Comparison of ENCODE assay signal across 8 mouse cellular contexts in the genomic region with DNA sequence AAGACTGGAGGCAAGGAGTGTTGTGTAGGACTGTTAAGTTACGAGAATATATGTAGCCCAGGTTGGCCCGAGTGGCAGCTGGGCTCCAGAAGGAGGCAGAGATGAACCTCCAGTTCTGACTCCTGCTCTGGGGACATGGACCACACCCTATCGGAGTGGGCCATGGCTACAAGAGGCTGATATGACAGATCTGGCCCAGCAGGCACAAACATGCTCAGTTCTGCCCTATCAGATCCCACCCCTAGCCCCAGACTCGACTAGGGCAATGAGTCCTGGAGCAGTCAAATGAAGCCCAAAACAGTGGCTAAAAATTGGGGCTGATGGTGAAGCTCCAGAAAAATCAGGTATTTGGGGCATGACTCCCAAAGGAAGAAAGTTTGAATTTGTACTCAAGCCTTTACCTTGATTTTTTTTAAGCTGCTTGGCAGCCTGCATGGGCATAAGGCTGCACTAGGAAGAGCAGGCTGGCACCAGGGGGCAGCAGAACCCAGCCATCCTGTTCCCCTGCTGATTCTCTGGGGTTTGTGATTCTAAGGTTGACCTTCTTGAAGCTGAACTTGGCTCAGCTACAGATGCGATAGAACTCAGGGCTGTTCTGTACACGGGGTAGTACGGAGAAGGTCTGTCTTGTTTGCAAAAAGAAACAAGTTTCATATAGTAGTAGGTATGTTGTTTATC. TPM values are rescaled to one million over a fixed set of nuclear protein-coding genes. Genes with fewer than 3 reads are reported as not detected.
DNase-seq lines count a peak whose midpoint lies in the region; ATAC-seq and TF ChIP-seq lines count a peak whose summit lies in the region.

No protein-coding gene starts in this region.

- no peak overlapping the region for H3K4me3 ChIP-seq in thymus, adult 2 months (ENCODE audit: control insufficient read depth, insufficient read depth, low read length)
- no peak overlapping the region for H3K4me3 ChIP-seq in kidney, postnatal 0 days (replicated peaks; ENCODE audit: low read depth, low read length)
- H3K4me3 ChIP-seq in lung, adult 2 months (replicated peaks; ENCODE audit: extremely low read depth, low read depth, low read length): no peak overlapping the region

- no peak overlapping the region for H3K9ac ChIP-seq in kidney, postnatal 0 days (ENCODE audit: low read depth, low read length)

- WGBS in thymus, adult 2 months: 73% methylated on average over 7 of the region's 7 CpGs
- 69% methylated on average over 7 of the region's 7 CpGs for WGBS in kidney, postnatal 0 days
- 63% methylated on average over 7 of the region's 7 CpGs for WGBS in lung, adult 2 months

- peak; percentile 80 for DNase-seq in CD4-positive, CD25-positive, alpha-beta regulatory T cell, adult 2 months (ENCODE audit: low read depth, low spot score)
- peak; percentile 43 for DNase-seq in thymus, adult 2 months
- no peak for DNase-seq in thymus, adult 18-20 months
- peak; percentile 53 for DNase-seq in embryo, embryonic 10.5 days (ENCODE audit: low spot score)
- DNase-seq in kidney, postnatal 0 days (ENCODE audit: low spot score): peak; percentile 55
- peak; percentile 47 for DNase-seq in lung, adult 2 months
- peak; percentile 40 to 75 for DNase-seq in spleen, postnatal 4 days (ENCODE audit: low spot score in 2 of 2)

- H3K27me3 ChIP-seq in thymus, adult 2 months (ENCODE audit: control insufficient read depth, insufficient read depth, low read length): peaks cover 5% of the 10 kb centered on the region; the same call in 1 of the 2 replicates
- no peaks in the 10 kb centered on the region for H3K27me3 ChIP-seq in kidney, postnatal 0 days (ENCODE audit: insufficient read depth, low read length)

- peaks cover 7% of the 10 kb centered on the region; the same call in 1 of the 2 replicates for H3K4me1 ChIP-seq in thymus, adult 2 months (replicated peaks; ENCODE audit: control insufficient read depth, insufficient read depth, low read length)
- 0 out of 2 replicates have a peak, but pooled peaks cover 3% of the 10 kb centered on the region for H3K4me1 ChIP-seq in kidney, postnatal 0 days (replicated peaks; ENCODE audit: insufficient read depth, low read length)
- no peaks in the 10 kb centered on the region for H3K4me1 ChIP-seq in lung, adult 2 months (ENCODE audit: control insufficient read depth, insufficient read depth, low read length)

- no peak for TF ChIP-seq POLR2A in thymus, adult 2 months (IDR thresholded peaks at IDR 0.05; ENCODE audit: control insufficient read depth, extremely low read depth, insufficient read depth, low read length, poor library complexity)
- TF ChIP-seq POLR2A in lung, adult 2 months (IDR thresholded peaks at IDR 0.05; ENCODE audit: borderline replicate concordance, extremely low read depth, low read depth, low read length): no peak

- no peaks in the 10 kb centered on the region for H3K36me3 ChIP-seq in thymus, adult 2 months (ENCODE audit: control insufficient read depth, insufficient read depth, low read length)
- H3K36me3 ChIP-seq in kidney, postnatal 0 days (ENCODE audit: insufficient read depth, low read length): no peaks in the 10 kb centered on the region

- no peak for ATAC-seq in CD4-positive, CD25-positive, alpha-beta regulatory T cell, adult 4 months
- ATAC-seq in kidney, postnatal 0 days (replicated peaks; ENCODE audit: low FRiP score, low read depth): no peak

- no peak overlapping the region for H3K4me2 ChIP-seq in kidney, postnatal 0 days (ENCODE audit: low read length)

- no peaks in the 10 kb centered on the region for H3K9me3 ChIP-seq in kidney, postnatal 0 days (replicated peaks; ENCODE audit: low read length)

- H3K27ac ChIP-seq in thymus, adult 2 months (ENCODE audit: control insufficient read depth, insufficient read depth, low read length): no peak overlapping the region
- H3K27ac ChIP-seq in kidney, postnatal 0 days: no peak overlapping the region

- peak; percentile 28; the same call in 1 of the 2 replicates for TF ChIP-seq CTCF in thymus, adult 2 months (IDR thresholded peaks at IDR 0.05; ENCODE audit: borderline replicate concordance, control insufficient read depth, extremely low read depth, insufficient read depth, low read length, poor library complexity)
- peak; percentile 69 for TF ChIP-seq CTCF in kidney, postnatal 0 days (IDR thresholded peaks at IDR 0.05; ENCODE audit: low read depth)
- TF ChIP-seq CTCF in lung, adult 2 months (IDR thresholded peaks at IDR 0.05; ENCODE audit: insufficient read depth, low read length): peak; percentile 83

RNA-seq across cellular contexts. Expression of a gene that starts 3.7 kb away (rescaled TPM):
- not detected for polyA plus RNA-seq in CD4-positive, CD25-positive, alpha-beta regulatory T cell, adult 4 months (2017; shearing (Covaris generic))
- polyA plus RNA-seq in thymus, adult 2 months (2012; rRNA removed): 0.27 and 0.40 TPM in 2 replicates
- 0.64 and 0.75 TPM in 2 replicates for polyA plus RNA-seq in kidney, postnatal 0 days (2015; fragmentation: Nextera tagmentation; extraction: Ambion mirVana)
- 0.17 and 0.50 TPM in 2 replicates for polyA plus RNA-seq in lung, adult 2 months (2012; rRNA removed)

RNA-seq across cellular contexts. Expression of a gene that starts 40.2 kb away (rescaled TPM):
- not detected for polyA plus RNA-seq in CD4-positive, CD25-positive, alpha-beta regulatory T cell, adult 4 months (2017; shearing (Covaris generic))
- polyA plus RNA-seq in thymus, adult 2 months (2012; rRNA removed): not detected in 2 replicates
- not detected in 2 replicates for polyA plus RNA-seq in kidney, postnatal 0 days (2015; fragmentation: Nextera tagmentation; extraction: Ambion mirVana)
- not detected in 2 replicates for polyA plus RNA-seq in lung, adult 2 months (2012; rRNA removed)

RNA-seq across cellular contexts. Expression of a gene that starts 57.8 kb away (rescaled TPM):
- 1 to 10 TPM in 1 of 2 experiments, under 1 TPM in 1; 0.89 to 1.2 TPM for polyA plus RNA-seq in CD4-positive, CD25-positive, alpha-beta regulatory T cell, adult 4 months (2017; shearing (Covaris generic))
- 0.41 and 0.44 TPM in 2 replicates for polyA plus RNA-seq in thymus, adult 2 months (2012; rRNA removed)
- not detected in 2 replicates for polyA plus RNA-seq in kidney, postnatal 0 days (2015; fragmentation: Nextera tagmentation; extraction: Ambion mirVana)
- polyA plus RNA-seq in lung, adult 2 months (2012; rRNA removed): 2.0 and 2.5 TPM in 2 replicates

Comparison
In these comparisons a context has a peak if more than half of its experiments do, and no peak if none do; other contexts are left out.
1. DNase-seq: peak in CD4-positive, CD25-positive, alpha-beta regulatory T cell, adult 2 months (single experiment), thymus, adult 2 months (single experiment), embryo, embryonic 10.5 days (single experiment), kidney, postnatal 0 days (single experiment), lung, adult 2 months (single experiment) and spleen, postnatal 4 days (2 of 2); none in thymus, adult 18-20 months (0 of 2).
2. CTCF ChIP-seq: peak in every context shown above with its lines; median percentile 83 in lung, adult 2 months; 69 in kidney, postnatal 0 days; 28 in thymus, adult 2 months.